Mouse (Mus musculus): Measurements from ENCODE around the gene Relch. TPM values are rescaled to one million over a fixed set of nuclear protein-coding genes. Genes with fewer than 3 reads are reported as not detected.

Relch gene
- polyA plus RNA-seq, 1 experiment, result 10.5 TPM

DNA sequence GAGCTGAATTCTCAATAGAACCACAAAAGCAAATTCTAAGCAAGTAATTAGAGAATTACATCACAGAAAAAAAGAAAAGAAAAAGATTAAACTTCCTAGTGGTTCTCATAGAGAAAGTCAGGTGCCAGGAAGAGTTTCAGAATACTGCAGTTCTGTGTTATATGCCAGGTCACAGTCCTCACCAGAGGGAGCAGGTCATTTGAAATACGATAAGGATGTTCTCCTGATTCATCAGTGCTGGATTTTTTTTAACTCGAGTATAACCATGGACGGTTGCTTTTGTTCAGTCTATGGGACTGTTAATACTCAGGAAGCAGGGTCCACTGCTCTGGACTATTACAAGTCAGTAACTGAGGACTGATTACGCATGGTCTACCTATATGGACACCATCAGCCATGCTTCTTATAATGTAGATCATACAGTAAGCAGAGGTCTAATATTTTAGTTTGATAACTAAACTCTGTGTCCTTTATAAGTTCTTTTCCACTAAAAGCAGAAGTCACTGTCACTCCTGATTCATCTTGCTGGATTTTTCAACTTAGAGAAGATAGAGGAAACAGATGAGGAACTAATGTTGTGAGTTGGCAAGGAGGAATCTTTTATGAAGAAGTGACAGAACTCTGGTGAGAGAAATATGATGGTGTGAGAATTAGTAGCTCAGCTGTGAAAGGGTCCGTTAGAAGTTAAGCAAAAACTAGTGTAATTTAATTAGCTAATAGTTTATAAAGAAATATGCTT lies 83.4 kb downstream of the Relch start:
- no peak overlapping the region for H3ac ChIP-seq (ENCODE audit: control insufficient read depth, insufficient read length)
- no peak overlapping the region for H3K4me3 ChIP-seq
- H3K4me2 ChIP-seq (ENCODE audit: low read depth), result no peak overlapping the region
- H3K36me3 ChIP-seq (ENCODE audit: control insufficient read depth, insufficient read depth), result peaks cover 57% of the 10 kb centered on the region
- TF ChIP-seq MAX (IDR thresholded peaks at IDR 0.05; ENCODE audit: low read depth) (no peak), E2F4 (IDR thresholded peaks at IDR 0.05; ENCODE audit: insufficient read depth) (no peak), USF1 (IDR thresholded peaks at IDR 0.05; ENCODE audit: low read depth) (no peak), POLR2AphosphoS2 (IDR thresholded peaks at IDR 0.05; ENCODE audit: insufficient read length, low read depth) (no peak), REST (IDR thresholded peaks at IDR 0.05; ENCODE audit: insufficient read depth, insufficient read length) (no peak), SRF (IDR thresholded peaks at IDR 0.05; ENCODE audit: control insufficient read depth, insufficient read length, low read depth) (no peak), MYOD1 (IDR thresholded peaks at IDR 0.05; ENCODE audit: control insufficient read depth in 1 of 3, insufficient read length in 2 of 3, low read depth in 2 of 3) (no peak), POLR2A (IDR thresholded peaks at IDR 0.05; ENCODE audit: insufficient read length, low read depth) (no peak)
- no peaks in the 10 kb centered on the region for H3K27me3 ChIP-seq (ENCODE audit: control insufficient read depth, insufficient read depth, insufficient read length)
- H3K79me2 ChIP-seq (ENCODE audit: control insufficient read depth, insufficient read depth), result no peaks in the 10 kb centered on the region

DNA sequence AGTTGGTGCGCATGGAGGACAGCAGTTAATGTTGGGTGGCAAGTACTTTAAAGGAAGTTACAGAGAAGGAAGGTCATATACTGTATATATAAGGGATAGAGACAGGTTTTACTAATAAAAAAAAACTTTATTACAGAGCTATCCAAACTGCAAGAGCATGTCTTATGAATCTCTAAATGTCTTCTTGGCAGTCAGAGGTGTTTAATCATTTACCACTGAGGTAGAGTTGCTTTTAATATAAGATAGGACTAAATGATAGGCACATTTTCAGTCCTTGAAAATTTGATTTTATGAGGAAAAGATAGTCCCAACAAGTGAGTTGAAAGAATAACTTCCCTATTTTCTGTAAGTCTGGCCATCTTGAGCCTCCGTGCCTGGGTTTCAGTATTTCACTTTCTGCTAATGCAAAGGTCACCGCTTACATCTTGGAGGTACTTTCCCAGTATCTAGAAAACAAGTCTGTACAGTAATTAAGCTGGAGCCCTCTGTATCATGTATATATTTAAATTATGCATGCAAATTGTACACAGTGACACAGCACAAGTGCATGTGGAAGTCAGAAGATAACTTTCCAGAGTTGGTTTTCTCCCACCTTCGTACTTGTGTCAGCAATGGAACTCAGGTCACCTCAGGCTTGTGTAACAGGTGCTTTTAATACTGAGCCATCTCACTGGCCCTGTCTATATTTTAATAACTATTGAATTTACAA lies 84.6 kb downstream of the Relch start:
- Histone ChIP-seq H3K27me3 (ENCODE audit: control insufficient read depth, insufficient read depth, insufficient read length) (no peaks in the 10 kb centered on the region), H3K4me3 (no peak overlapping the region), H3ac (ENCODE audit: control insufficient read depth, insufficient read length) (no peak overlapping the region), H3K4me2 (ENCODE audit: low read depth) (no peak overlapping the region), H3K79me2 (ENCODE audit: control insufficient read depth, insufficient read depth) (no peaks in the 10 kb centered on the region), H3K36me3 (ENCODE audit: control insufficient read depth, insufficient read depth) (peaks cover 62% of the 10 kb centered on the region)
- TF ChIP-seq MYOG (IDR thresholded peaks at IDR 0.05; ENCODE audit: control insufficient read depth in 1 of 3, insufficient read depth in 1 of 3, insufficient read length in 2 of 3, low read depth in 2 of 3) (no peak), POLR2A (IDR thresholded peaks at IDR 0.05; ENCODE audit: insufficient read length, low read depth) (no peak), SRF (IDR thresholded peaks at IDR 0.05; ENCODE audit: control insufficient read depth, insufficient read length, low read depth) (no peak), TCF3 (IDR thresholded peaks at IDR 0.05; ENCODE audit: insufficient read length, low read depth) (no peak), MAX (IDR thresholded peaks at IDR 0.05; ENCODE audit: low read depth) (no peak), TCF12 (IDR thresholded peaks at IDR 0.05; ENCODE audit: insufficient read depth, poor library complexity, severe bottlenecking) (no peak), CEBPB (IDR thresholded peaks at IDR 0.05; ENCODE audit: insufficient read depth, poor library complexity, severe bottlenecking) (no peak), E2F4 (IDR thresholded peaks at IDR 0.05; ENCODE audit: insufficient read depth) (no peak), REST (IDR thresholded peaks at IDR 0.05; ENCODE audit: insufficient read depth, insufficient read length) (no peak), USF1 (IDR thresholded peaks at IDR 0.05; ENCODE audit: low read depth) (no peak), POLR2AphosphoS2 (IDR thresholded peaks at IDR 0.05; ENCODE audit: insufficient read length, low read depth) (no peak), MYOD1 (IDR thresholded peaks at IDR 0.05; ENCODE audit: control insufficient read depth in 1 of 3, insufficient read length in 2 of 3, low read depth in 2 of 3) (no peak)

DNA sequence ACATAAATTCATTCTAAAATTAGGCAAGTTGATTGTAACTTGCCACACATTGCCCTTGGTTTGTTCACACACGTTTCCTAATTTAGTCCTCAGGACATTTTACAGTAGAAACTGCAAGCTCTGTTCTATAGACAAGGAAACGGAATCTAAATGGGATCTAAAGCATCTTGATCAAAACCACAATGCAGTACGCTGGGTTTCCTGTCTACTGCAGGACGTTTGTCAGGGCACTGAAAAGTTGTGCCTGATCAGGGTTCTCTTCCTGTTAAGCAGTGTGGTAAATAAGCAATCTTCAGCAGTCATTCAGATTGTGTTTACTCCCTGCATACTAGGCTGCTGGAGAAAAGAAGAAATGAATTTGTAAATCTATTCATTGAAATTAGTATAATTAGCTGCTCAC lies 88.5 kb downstream of the Relch start:
- Histone ChIP-seq H3K4me3 (no peak overlapping the region), H3K4me2 (ENCODE audit: low read depth) (no peak overlapping the region), H3K79me2 (ENCODE audit: control insufficient read depth, insufficient read depth) (no peaks in the 10 kb centered on the region), H3K36me3 (ENCODE audit: control insufficient read depth, insufficient read depth) (peaks cover 44% of the 10 kb centered on the region), H3K27me3 (ENCODE audit: control insufficient read depth, insufficient read depth, insufficient read length) (no peaks in the 10 kb centered on the region), H3ac (ENCODE audit: control insufficient read depth, insufficient read length) (no peak overlapping the region)
- TF ChIP-seq SRF (IDR thresholded peaks at IDR 0.05; ENCODE audit: control insufficient read depth, insufficient read length, low read depth) (no peak), TCF3 (IDR thresholded peaks at IDR 0.05; ENCODE audit: insufficient read length, low read depth) (no peak), POLR2AphosphoS2 (IDR thresholded peaks at IDR 0.05; ENCODE audit: insufficient read length, low read depth) (no peak), POLR2A (IDR thresholded peaks at IDR 0.05; ENCODE audit: insufficient read length, low read depth) (no peak), USF1 (IDR thresholded peaks at IDR 0.05; ENCODE audit: low read depth) (no peak), MAX (IDR thresholded peaks at IDR 0.05; ENCODE audit: low read depth) (no peak), MYOD1 (IDR thresholded peaks at IDR 0.05; ENCODE audit: control insufficient read depth in 1 of 3, insufficient read length in 2 of 3, low read depth in 2 of 3) (no peak), TCF12 (IDR thresholded peaks at IDR 0.05; ENCODE audit: insufficient read depth, poor library complexity, severe bottlenecking) (no peak), CEBPB (IDR thresholded peaks at IDR 0.05; ENCODE audit: insufficient read depth, poor library complexity, severe bottlenecking) (no peak), REST (IDR thresholded peaks at IDR 0.05; ENCODE audit: insufficient read depth, insufficient read length) (no peak), E2F4 (IDR thresholded peaks at IDR 0.05; ENCODE audit: insufficient read depth) (no peak), MYOG (IDR thresholded peaks at IDR 0.05; ENCODE audit: control insufficient read depth in 1 of 3, insufficient read depth in 1 of 3, insufficient read length in 2 of 3, low read depth in 2 of 3) (no peak)

DNA sequence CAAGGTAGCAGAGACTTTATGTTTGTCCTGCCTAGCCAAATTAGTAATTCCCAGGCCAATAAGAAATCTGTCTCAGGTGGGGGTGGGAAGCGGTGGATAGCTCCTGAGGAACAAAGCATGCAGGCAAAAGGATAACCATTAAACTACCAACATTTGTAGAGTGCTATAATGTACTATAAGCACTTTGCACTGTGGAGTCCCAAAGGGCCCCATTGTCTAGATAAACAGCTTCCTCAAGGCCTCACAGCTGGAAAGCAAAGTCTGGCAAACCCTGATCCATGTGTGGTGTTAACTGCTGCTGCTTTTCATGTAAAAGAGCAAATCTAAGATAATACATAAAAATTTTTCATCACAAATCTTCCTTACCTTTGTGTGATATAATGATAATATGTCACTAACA lies 89.3 kb downstream of the Relch start:
- TF ChIP-seq TCF3 (IDR thresholded peaks at IDR 0.05; ENCODE audit: insufficient read length, low read depth), result no peak
- no peak for TF ChIP-seq POLR2A (IDR thresholded peaks at IDR 0.05; ENCODE audit: insufficient read length, low read depth)
- TF ChIP-seq USF1 (IDR thresholded peaks at IDR 0.05; ENCODE audit: low read depth), result no peak
- no peak for TF ChIP-seq E2F4 (IDR thresholded peaks at IDR 0.05; ENCODE audit: insufficient read depth)
- no peak for TF ChIP-seq MAX (IDR thresholded peaks at IDR 0.05; ENCODE audit: low read depth)
- TF ChIP-seq POLR2AphosphoS2 (IDR thresholded peaks at IDR 0.05; ENCODE audit: insufficient read length, low read depth), result no peak
- TF ChIP-seq MYOD1 (IDR thresholded peaks at IDR 0.05; ENCODE audit: control insufficient read depth in 1 of 3, insufficient read length in 2 of 3, low read depth in 2 of 3), result no peak
- no peak for TF ChIP-seq SRF (IDR thresholded peaks at IDR 0.05; ENCODE audit: control insufficient read depth, insufficient read length, low read depth)
- TF ChIP-seq TCF12 (IDR thresholded peaks at IDR 0.05; ENCODE audit: insufficient read depth, poor library complexity, severe bottlenecking), result no peak
- no peak for TF ChIP-seq MYOG (IDR thresholded peaks at IDR 0.05; ENCODE audit: control insufficient read depth in 1 of 3, insufficient read depth in 1 of 3, insufficient read length in 2 of 3, low read depth in 2 of 3)
- no peak for TF ChIP-seq CEBPB (IDR thresholded peaks at IDR 0.05; ENCODE audit: insufficient read depth, poor library complexity, severe bottlenecking)

More for the DNA sequence above, 89.3 kb downstream of the Relch start:
- H3ac ChIP-seq (ENCODE audit: control insufficient read depth, insufficient read length), result no peak overlapping the region
- H3K4me2 ChIP-seq (ENCODE audit: low read depth), result no peak overlapping the region
- no peak overlapping the region for H3K4me3 ChIP-seq
- H3K79me2 ChIP-seq (ENCODE audit: control insufficient read depth, insufficient read depth), result no peaks in the 10 kb centered on the region
- H3K27me3 ChIP-seq (ENCODE audit: control insufficient read depth, insufficient read depth, insufficient read length), result no peaks in the 10 kb centered on the region
- peaks cover 37% of the 10 kb centered on the region for H3K36me3 ChIP-seq (ENCODE audit: control insufficient read depth, insufficient read depth)

Data from myocyte (in vitro differentiated cells).